Mouse (Mus musculus) liver, embryonic 11.5 days (tissue): Measurements from ENCODE around the gene Prss12. TPM values are rescaled to one million over a fixed set of nuclear protein-coding genes. Genes with fewer than 3 reads are reported as not detected.
A peak's percentile ranks its signal among the peaks of the same experiment; 100 is the strongest.
"Not testable (repeated sequence)": the region's sequence is repeated elsewhere in the genome, so short reads cannot be mapped to it uniquely, and the experiment has no call there.

Experiments
- ATAC-seq: fragments of 200-750 bp; cut with Nextera tagmentation; replicated peaks from 2 replicates; pipeline ENCODE4 v1.8.0; 2017; ENCODE audit warnings: moderate number of reproducible peaks, mild to moderate bottlenecking, moderate TSS enrichment, moderate library complexity; ENCODE audit not compliant: low FRiP score
- DNase-seq: peaks from one replicate; pipeline ENCODE4 v3.0.0-alpha.2; 2017; ENCODE audit warnings: low spot score
- H3K27ac ChIP-seq: fragments of 300-500 bp; sonication (generic); 2 replicates; pipeline ENCODE4 v1.5.1; 2014; ENCODE audit warnings: mild to moderate bottlenecking, low read depth, low read length, control low read depth
- H3K27me3 ChIP-seq: fragments of 300-500 bp; sonication (generic); replicated peaks from 2 replicates; pipeline ENCODE4 v1.6.1; 2014; ENCODE audit warnings: low read length, mixed read lengths; ENCODE audit not compliant: control insufficient read depth, insufficient read depth
- H3K36me3 ChIP-seq: fragments of 300-500 bp; sonication (generic); 2 replicates; pipeline ENCODE4 v1.6.1; 2014; ENCODE audit warnings: mild to moderate bottlenecking, low read length, moderate library complexity, mixed read lengths; ENCODE audit not compliant: control insufficient read depth, insufficient read depth
- H3K4me1 ChIP-seq: fragments of 300-500 bp; sonication (generic); replicated peaks from 2 replicates; pipeline ENCODE4 v1.6.1; 2014; ENCODE audit warnings: low read length, mixed read lengths; ENCODE audit not compliant: control insufficient read depth, insufficient read depth
- H3K4me2 ChIP-seq: fragments of 300-500 bp; sonication (generic); 2 replicates; pipeline ENCODE4 v1.6.1; 2014; ENCODE audit warnings: mild to moderate bottlenecking, control low read depth, moderate library complexity
- H3K4me3 ChIP-seq: fragments of 300-500 bp; sonication (generic); 2 replicates; pipeline ENCODE4 v1.5.1; 2014; ENCODE audit warnings: low read depth, low read length, control low read depth
- H3K9ac ChIP-seq: fragments of 300-500 bp; sonication (generic); 2 replicates; pipeline ENCODE4 v1.6.1; 2014; ENCODE audit warnings: low read depth, low read length, control low read depth
- H3K9me3 ChIP-seq: fragments of 300-500 bp; sonication (generic); 2 replicates; pipeline ENCODE4 v1.6.1; 2016; ENCODE audit warnings: low read length, inconsistent platforms, mixed read lengths; ENCODE audit not compliant: control insufficient read depth
- WGBS: fragments of 180-500 bp; shearing (Covaris S2); extraction: QIAGEN DNeasy Blood & Tissue Kit; methylation state at CpG from one replicate; pipeline ENCODE4 v1.1.7; 2014; 5-methylcytosine and 5-hydroxymethylcytosine counted together
- polyA plus RNA-seq: library from polyadenylated mRNA; unstranded; fragments of >200 nt; fragmentation: Nextera tagmentation; extraction: Ambion mirVana; gene quantifications from 2 replicates; pipeline ENCODE4 v1.2.1, GENCODE M21; 2014

The Prss12 gene
- polyA plus RNA-seq, 1 experiment from 2014 or later = 1.4 TPM

DNA sequence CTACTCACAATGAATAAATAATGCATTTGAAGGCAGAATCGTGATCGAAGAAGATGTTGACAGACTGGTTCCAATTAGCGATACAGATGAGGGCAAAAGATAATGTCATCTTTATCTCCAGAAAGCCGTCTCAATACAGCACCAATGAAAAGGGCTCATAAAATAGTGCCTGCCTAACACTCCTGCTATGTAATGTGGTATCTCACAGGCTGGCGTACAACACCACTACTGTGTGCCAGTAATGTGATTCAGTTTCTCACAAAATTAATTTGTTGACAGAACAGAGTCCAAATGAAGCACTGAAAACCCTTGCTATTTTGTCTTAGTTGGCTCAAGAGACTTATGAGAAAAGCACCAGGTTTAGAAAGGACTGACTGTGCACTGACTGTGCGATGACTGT lies 48.4 kb downstream of the Prss12 start:
- Histone ChIP-seq H3K4me1 (no peaks in the 10 kb centered on the region), H3K36me3 (no peaks in the 10 kb centered on the region), H3K27me3 (no peaks in the 10 kb centered on the region), H3K27ac (no peak overlapping the region), H3K9ac (no peak overlapping the region), H3K4me2 (no peak overlapping the region), H3K4me3 (no peak overlapping the region), H3K9me3 (no peaks in the 10 kb centered on the region)
- WGBS = 72% methylated on average over 6 of the region's 6 CpGs
- ATAC-seq (no peak), DNase-seq (no peak)

DNA sequence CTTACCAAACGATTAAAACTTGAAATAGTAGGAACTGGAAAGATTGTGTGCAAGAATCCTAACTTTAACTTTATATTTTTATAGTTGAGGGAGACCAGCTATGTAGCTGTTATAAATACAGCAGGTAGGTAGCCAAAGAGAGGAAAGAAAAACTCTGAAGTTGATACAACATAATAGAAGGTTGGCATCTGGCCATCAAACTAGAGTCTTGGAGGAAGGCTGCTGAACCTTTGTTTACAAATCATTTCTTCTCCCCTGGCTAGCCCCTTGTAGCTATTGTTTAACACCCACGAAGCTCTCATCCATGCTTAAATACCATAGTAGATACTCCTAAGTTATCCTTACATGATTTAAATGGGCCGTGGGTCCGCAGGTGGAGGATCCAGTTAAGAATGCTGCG lies 52.1 kb downstream of the Prss12 start:
- no peaks in the 10 kb centered on the region for H3K36me3 ChIP-seq
- H3K9me3 ChIP-seq = no peaks in the 10 kb centered on the region
- H3K4me2 ChIP-seq = no peak overlapping the region
- H3K27me3 ChIP-seq = no peaks in the 10 kb centered on the region
- ATAC-seq = no peak
- WGBS = 76% methylated on average over 5 of the region's 5 CpGs
- H3K4me3 ChIP-seq = no peak overlapping the region
- H3K27ac ChIP-seq = no peak overlapping the region
- H3K4me1 ChIP-seq = no peaks in the 10 kb centered on the region
- no peak for DNase-seq
- no peak overlapping the region for H3K9ac ChIP-seq

DNA sequence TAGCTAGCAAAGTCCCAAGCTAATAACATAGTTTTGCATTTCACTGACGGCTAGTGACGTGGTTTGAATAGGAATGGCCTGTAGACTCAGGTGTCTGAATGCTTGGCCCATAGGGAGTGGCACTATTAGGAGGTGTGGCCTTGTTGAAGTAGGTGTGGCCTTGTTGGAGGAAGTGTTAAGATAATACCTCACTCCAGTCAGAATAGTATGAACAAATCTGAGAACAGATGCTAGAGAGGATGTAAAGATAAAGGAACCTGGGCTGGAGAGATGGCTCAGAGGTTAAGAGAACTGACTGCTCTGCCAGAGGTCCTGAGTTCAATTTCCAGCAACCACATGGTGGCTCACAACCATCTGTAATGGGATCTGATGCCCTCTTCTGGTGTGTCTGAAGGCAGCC lies 55.1 kb downstream of the Prss12 start:
- not testable (repeated sequence) for H3K4me2 ChIP-seq, H3K27me3 ChIP-seq, DNase-seq, H3K9ac ChIP-seq, ATAC-seq, H3K27ac ChIP-seq, H3K36me3 ChIP-seq, H3K4me3 ChIP-seq, H3K4me1 ChIP-seq, H3K9me3 ChIP-seq
- WGBS = 81% methylated on average over 2 of the region's 2 CpGs

DNA sequence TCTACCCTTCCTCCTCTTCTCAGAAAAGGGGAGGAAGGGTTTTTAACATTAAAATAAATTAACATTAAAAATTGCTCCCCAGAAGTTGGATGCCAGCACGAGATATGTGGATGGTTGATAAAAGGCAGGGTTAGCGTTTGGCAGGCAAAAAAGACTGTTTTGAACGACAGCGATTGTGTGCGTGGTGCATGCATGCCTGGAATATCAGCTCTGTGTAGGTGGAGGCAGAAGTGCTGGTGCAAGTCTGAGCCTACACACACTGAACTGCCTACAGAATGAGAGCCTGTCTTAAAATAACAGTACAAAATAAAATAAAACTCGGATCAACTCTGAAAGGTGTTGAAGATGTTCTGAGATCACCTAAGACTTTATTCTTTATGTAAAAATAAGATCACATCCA lies 57.2 kb downstream of the Prss12 start:
- Histone ChIP-seq H3K4me1 (no peaks in the 10 kb centered on the region), H3K27me3 (no peaks in the 10 kb centered on the region), H3K9me3 (no peaks in the 10 kb centered on the region), H3K27ac (no peak overlapping the region), H3K4me3 (no peak overlapping the region), H3K36me3 (no peaks in the 10 kb centered on the region), H3K9ac (no peak overlapping the region), H3K4me2 (no peak overlapping the region)
- ATAC-seq (no peak), DNase-seq (no peak)
- WGBS = 68% methylated on average over 6 of the region's 6 CpGs

DNA sequence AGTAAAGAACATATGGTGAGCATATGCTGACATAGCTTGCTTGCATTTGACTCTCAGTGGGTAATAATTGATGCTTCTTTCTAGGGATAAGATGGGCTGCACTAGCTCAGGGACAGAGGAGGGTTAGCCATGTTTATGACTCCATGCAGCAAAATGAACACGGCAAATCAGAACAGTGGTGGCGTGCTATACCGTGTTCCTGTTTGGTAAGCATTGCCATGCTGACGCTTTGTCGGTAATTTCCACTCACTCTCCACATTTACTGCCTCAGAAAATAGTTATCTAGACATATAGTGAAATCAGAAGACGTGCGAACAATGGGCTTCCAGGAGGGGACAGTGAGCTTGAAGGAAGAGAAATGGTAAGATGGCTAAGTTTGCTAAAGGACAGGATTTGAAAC lies 58.1 kb downstream of the Prss12 start:
- 83% methylated on average over 7 of the region's 7 CpGs for WGBS
- Histone ChIP-seq H3K4me3 (no peak overlapping the region), H3K9ac (no peak overlapping the region), H3K9me3 (no peaks in the 10 kb centered on the region), H3K27me3 (no peaks in the 10 kb centered on the region), H3K27ac (no peak overlapping the region), H3K36me3 (no peaks in the 10 kb centered on the region), H3K4me2 (no peak overlapping the region), H3K4me1 (no peaks in the 10 kb centered on the region)
- no peak for ATAC-seq
- no peak for DNase-seq

DNA sequence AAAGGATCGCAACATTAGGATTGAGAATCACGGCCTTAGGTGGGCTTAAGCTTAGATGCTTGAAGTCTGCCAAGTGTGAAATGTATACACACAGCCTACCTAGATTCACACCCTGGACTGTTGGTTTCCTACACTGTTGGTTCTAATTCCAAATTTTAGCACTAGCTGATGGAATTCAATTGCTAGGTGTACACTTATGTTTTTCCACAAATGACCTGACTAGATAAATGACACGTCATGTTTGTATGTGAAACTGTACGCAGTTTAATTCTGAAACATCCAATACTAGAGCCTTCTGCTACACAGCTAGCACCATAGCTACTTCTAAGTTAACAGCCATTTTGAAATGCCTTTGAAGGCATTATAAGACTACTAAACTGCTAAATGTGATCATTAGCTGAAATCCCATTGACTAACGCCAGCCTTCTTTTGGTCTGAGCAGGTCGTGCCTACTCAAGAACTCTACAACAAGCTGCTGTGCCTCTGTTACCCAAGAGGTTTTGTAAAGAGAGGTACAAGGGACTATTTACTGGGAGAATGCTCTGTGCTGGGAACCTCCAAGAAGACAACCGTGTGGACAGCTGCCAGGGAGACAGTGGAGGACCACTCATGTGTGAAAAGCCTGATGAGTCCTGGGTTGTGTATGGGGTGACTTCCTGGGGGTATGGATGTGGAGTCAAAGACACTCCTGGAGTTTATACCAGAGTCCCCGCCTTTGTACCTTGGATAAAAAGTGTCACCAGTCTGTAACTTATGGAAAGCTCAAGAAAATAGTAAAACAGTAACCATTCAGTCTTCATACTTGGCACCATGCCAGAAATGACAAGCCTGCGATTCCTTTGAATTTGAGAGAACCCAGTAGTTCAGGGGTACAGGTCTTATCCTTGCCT lies 59.3 kb downstream of the Prss12 start:
- Histone ChIP-seq H3K36me3 (no peaks in the 10 kb centered on the region), H3K9ac (0 out of 2 replicates have a peak overlapping the region, but pooled peaks have one; percentile 41), H3K4me3 (peak overlapping the region; percentile 81), H3K9me3 (no peaks in the 10 kb centered on the region), H3K27me3 (no peaks in the 10 kb centered on the region), H3K27ac (peak overlapping the region; percentile 99), H3K4me2 (peak overlapping the region; percentile 77), H3K4me1 (no peaks in the 10 kb centered on the region)
- DNase-seq (peak; percentile 49), ATAC-seq (peak; percentile 13; the same call in 1 of the 2 replicates)
- 47% methylated on average over 9 of the region's 9 CpGs for WGBS

DNA sequence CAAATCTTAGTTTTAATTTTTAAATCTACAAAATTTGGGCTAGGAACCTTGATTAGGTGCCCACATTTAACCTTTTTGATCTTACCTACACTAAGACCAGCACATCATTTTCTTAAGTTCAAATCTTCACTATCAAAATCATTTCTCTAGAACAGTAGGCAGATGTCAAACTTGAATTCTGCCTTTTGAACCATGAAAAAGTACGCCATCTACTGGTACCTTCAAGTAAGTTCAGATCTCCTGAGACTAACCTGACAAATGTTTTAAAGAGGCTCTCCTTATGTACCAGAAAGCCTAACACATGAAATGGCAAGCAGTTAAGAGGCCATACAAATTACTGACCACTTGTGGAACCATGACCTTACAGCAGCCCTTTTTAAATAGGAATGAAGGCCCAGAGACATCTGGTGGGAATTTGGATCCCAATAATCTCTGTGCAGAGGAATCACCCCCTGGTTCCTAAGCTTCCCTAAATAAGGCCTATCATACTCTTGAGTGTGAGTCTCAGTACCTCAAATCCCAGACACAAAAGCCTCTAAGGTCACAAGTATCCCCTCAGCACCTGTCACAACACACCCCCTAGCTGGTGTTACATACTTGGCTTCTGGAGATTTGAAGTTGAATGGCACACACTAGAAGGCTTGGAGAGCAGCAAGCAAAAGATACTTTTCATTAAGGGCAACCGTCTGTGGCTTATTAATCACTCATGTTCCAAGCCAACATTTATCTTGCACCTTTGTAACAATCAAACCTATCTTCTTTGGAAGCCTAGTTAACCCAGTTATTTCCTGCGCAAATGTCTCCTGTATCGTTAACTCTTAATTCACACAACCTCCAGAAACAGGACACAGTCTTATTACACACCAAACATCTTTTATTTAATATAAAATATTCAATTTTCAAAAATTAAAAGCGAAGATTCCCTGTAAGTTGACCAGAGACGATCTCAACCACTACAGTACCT lies 60.3 kb downstream of the Prss12 start:
- Histone ChIP-seq H3K4me1 (no peaks in the 10 kb centered on the region), H3K4me2 (peak overlapping the region; percentile 77), H3K9ac (peak overlapping the region; percentile 89), H3K9me3 (no peaks in the 10 kb centered on the region), H3K36me3 (no peaks in the 10 kb centered on the region), H3K27ac (peak overlapping the region; percentile 99), H3K27me3 (no peaks in the 10 kb centered on the region), H3K4me3 (peak overlapping the region; percentile 81)
- DNase-seq = no peak
- ATAC-seq = no peak
- 4% methylated on average over 6 of the region's 6 CpGs for WGBS

DNA sequence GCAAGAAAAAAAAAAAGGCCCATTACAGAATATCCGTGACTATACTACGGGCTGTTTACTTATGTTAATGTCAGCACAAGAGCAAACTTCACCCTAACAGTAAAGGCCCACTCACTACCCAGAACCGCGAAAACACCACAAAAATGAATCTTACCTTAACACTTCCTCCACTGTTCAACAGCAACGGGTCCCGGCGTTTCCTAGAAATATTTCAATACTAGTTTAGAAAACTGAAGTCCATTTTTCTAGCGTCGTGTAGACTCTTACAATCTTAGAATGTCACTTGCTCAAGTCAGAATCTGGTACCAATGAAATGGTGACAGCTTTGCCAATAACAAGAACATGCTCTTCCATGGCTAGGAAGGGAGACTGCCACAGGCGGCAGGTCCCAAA lies 60.9 kb downstream of the Prss12 start:
- H3K27ac ChIP-seq = peak overlapping the region; percentile 99
- no peak for ATAC-seq
- peak overlapping the region; percentile 81 for H3K4me3 ChIP-seq
- under 1% methylated on average over 10 of the region's 10 CpGs for WGBS
- DNase-seq = no peak
- no peaks in the 10 kb centered on the region for H3K36me3 ChIP-seq
- no peaks in the 10 kb centered on the region for H3K4me1 ChIP-seq
- no peaks in the 10 kb centered on the region for H3K9me3 ChIP-seq
- H3K9ac ChIP-seq = peak overlapping the region; percentile 89
- H3K27me3 ChIP-seq = no peaks in the 10 kb centered on the region
- H3K4me2 ChIP-seq = peak overlapping the region; percentile 77
